Mouse (Mus musculus) hindbrain, embryonic 16.5 days (tissue): ENCODE results near the gene Adat2. TPM values are rescaled to one million over a fixed set of nuclear protein-coding genes. Genes with fewer than 3 reads are reported as not detected.
A peak's percentile ranks its signal among the peaks of the same experiment; 100 is the strongest.

Source experiments
- ATAC-seq: fragments of 200-750 bp; cut with Nextera tagmentation; 2 replicates; pipeline ENCODE4 v1.8.0; 2017; ENCODE audit warnings: moderate TSS enrichment, moderate library complexity
- H3K27ac ChIP-seq: fragments of 300-500 bp; sonication (generic); 2 replicates; pipeline ENCODE4 v1.5.1; 2014; ENCODE audit warnings: low read depth, mild to moderate bottlenecking, control low read depth, low read length, moderate library complexity
- H3K27me3 ChIP-seq: fragments of 300-500 bp; sonication (generic); replicated peaks from 2 replicates; pipeline ENCODE4 v1.6.1; 2014; ENCODE audit warnings: low read length; ENCODE audit not compliant: control insufficient read depth, insufficient read depth
- H3K36me3 ChIP-seq: fragments of 300-500 bp; sonication (generic); 2 replicates; pipeline ENCODE4 v1.6.1; 2014; ENCODE audit warnings: mild to moderate bottlenecking, low read length, moderate library complexity, mixed read lengths; ENCODE audit not compliant: control insufficient read depth, insufficient read depth
- H3K4me1 ChIP-seq: fragments of 300-500 bp; sonication (generic); 2 replicates; pipeline ENCODE4 v1.6.1; 2014; ENCODE audit warnings: low read depth, low read length; ENCODE audit not compliant: control insufficient read depth, insufficient read depth
- H3K4me2 ChIP-seq: fragments of 300-500 bp; sonication (generic); 2 replicates; pipeline ENCODE4 v1.6.1; 2014; ENCODE audit warnings: mild to moderate bottlenecking, low read length, control low read depth, moderate library complexity
- H3K4me3 ChIP-seq: fragments of 300-500 bp; sonication (generic); 2 replicates; pipeline ENCODE4 v1.5.1; 2014; ENCODE audit warnings: mild to moderate bottlenecking, low read length, control low read depth, moderate library complexity
- H3K9ac ChIP-seq: fragments of 300-500 bp; sonication (generic); 2 replicates; pipeline ENCODE4 v1.6.1; 2014; ENCODE audit warnings: low read depth, mild to moderate bottlenecking, control low read depth, low read length, moderate library complexity
- H3K9me3 ChIP-seq: fragments of 300-500 bp; sonication (generic); 2 replicates; pipeline ENCODE4 v1.6.1; 2014; ENCODE audit warnings: mild to moderate bottlenecking, low read length, moderate library complexity; ENCODE audit not compliant: control insufficient read depth
- WGBS: fragments of 180-500 bp; shearing (Covaris S2); extraction: QIAGEN DNeasy Blood & Tissue Kit; methylation state at CpG from one replicate; pipeline ENCODE4 v1.1.7; 2014; 5-methylcytosine and 5-hydroxymethylcytosine counted together
- polyA plus RNA-seq: library from polyadenylated mRNA; unstranded; fragments of >200 nt; fragmentation: Nextera tagmentation; extraction: Ambion mirVana; gene quantifications from 2 replicates; pipeline ENCODE4 v1.2.1, GENCODE M21; 2015

Adat2 gene
- 1.6 and 1.8 TPM in 2 replicates for polyA plus RNA-seq

DNA sequence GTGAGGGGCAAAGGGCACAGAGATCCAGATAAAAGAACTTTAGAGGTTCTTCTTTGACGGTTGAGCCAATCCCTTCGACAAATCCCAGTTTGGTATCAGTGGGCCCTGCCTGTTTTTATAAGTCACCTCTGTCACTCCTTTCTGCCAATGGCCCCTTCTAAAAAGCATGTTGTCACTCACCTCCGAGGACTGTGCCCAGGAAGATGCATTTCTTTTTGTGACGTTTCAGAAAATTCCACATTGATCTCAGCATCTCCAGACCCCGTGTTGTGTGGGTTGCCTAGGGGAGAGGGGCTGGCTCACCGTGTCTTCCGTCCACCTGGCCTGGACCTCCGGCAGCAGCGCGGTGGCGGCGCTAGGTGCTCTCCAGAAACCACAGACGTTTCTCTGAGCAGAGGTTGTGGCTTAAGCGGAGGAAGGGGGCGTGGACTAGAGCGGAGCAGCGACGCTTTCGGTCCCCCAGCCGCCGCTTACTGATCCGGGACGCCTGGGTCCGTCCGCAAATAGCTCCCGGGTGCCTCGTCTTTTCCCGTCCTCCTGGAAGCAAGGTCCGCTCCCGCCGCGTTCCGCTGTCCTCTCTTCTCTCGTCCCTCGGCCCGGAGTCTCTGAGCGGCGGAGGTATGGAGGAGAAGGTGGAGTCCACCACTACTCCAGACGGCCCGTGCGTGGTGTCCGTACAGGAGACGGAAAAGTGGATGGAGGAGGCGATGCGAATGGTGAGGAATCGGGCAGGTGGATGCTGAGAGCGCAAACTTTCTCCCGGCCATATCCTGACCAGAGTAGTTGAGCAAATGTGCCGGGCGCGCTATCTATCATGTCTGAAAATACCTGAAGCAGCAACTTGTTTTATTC, at the start of gene Adat2, which contains the start of gene Pex3:
Gene Adat2 (plus strand): TSS at position 249 of the 852 bp plus-strand sequence.
Gene Pex3 (minus strand): TSS at position 497 of the 852 bp plus-strand sequence.
- peak within 1 kb of the TSS; percentile 83 for H3K9ac ChIP-seq
- H3K36me3 ChIP-seq = no peaks in the 10 kb centered on the region
- H3K27ac ChIP-seq = peak within 1 kb of the TSS; percentile 57
- peaks cover 9% of the 10 kb centered on the region for H3K4me1 ChIP-seq
- no peaks in the 10 kb centered on the region for H3K27me3 ChIP-seq
- H3K4me3 ChIP-seq = peak within 1 kb of the TSS; percentile 81
- H3K9me3 ChIP-seq = no peaks in the 10 kb centered on the region
- H3K4me2 ChIP-seq = peak within 1 kb of the TSS; percentile 92
- ATAC-seq = peak; percentile 98
- under 1% methylated on average over 51 of the region's 51 CpGs for WGBS

DNA sequence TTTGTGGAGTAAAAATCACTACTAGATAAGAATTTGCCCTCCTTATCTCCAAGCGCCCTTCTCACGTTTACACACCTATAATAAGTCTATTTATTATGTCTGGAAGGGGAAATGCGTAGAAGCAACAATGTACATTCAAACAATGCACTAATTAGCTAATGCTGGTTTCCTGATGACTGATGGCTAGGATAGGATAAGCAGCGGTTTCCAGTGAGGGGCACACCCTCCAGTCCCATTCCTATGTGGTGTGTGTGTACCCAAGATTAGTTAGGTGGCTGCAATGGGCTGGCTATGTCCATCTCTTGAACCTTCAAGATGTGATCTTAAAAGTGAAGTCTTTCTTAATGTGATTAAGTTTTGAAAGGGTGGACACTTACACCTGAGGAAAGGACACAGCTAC, 30.8 kb upstream of the Adat2 start:
- peaks cover 5% of the 10 kb centered on the region for H3K36me3 ChIP-seq
- H3K4me3 ChIP-seq = no peak overlapping the region
- no peak overlapping the region for H3K9ac ChIP-seq
- no peaks in the 10 kb centered on the region for H3K9me3 ChIP-seq
- H3K27ac ChIP-seq = no peak overlapping the region
- H3K4me1 ChIP-seq = no peaks in the 10 kb centered on the region
- H3K4me2 ChIP-seq = no peak overlapping the region
- H3K27me3 ChIP-seq = no peaks in the 10 kb centered on the region
- WGBS = 83% methylated on average over 4 of the region's 4 CpGs
- no peak for ATAC-seq

DNA sequence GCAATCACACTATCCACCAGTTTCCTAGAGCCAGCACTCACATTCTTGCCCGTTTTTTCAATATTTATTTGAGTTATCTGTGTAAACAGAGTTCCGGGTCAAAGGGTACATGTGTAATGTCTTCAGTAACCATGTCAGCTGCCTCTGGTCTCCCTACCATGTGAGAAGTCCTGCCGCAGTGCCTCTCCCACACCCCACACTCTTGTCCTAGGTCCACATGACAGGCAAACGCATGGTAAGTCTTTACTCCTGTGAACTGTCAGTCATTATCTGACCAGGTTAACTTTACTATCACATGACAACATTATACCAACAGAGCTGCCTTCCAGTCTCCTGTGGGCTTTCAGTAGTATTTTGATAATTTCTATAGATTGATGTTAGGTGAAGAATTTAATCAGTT, 24.5 kb upstream of the Adat2 start:
- Histone ChIP-seq H3K36me3 (peaks cover 22% of the 10 kb centered on the region), H3K27ac (no peak overlapping the region), H3K27me3 (no peaks in the 10 kb centered on the region), H3K4me3 (no peak overlapping the region), H3K9me3 (no peaks in the 10 kb centered on the region), H3K4me1 (no peaks in the 10 kb centered on the region), H3K9ac (no peak overlapping the region), H3K4me2 (no peak overlapping the region)
- 89% methylated on average over 4 of the region's 4 CpGs for WGBS
- no peak for ATAC-seq

- ATAC-seq = no peak
- H3K9me3 ChIP-seq = no peaks in the 10 kb centered on the region
- no peaks in the 10 kb centered on the region for H3K27me3 ChIP-seq
- no peak overlapping the region for H3K27ac ChIP-seq
- WGBS = 90% methylated on average over 3 of the region's 3 CpGs
- H3K4me3 ChIP-seq = no peak overlapping the region
- H3K4me2 ChIP-seq = no peak overlapping the region
- H3K4me1 ChIP-seq = no peaks in the 10 kb centered on the region
- peaks cover 24% of the 10 kb centered on the region for H3K36me3 ChIP-seq
- no peak overlapping the region for H3K9ac ChIP-seq
Measured at GRCm38 (mm10) chr10:13534751-13535150, 17.9 kb upstream of the Adat2 start.

DNA sequence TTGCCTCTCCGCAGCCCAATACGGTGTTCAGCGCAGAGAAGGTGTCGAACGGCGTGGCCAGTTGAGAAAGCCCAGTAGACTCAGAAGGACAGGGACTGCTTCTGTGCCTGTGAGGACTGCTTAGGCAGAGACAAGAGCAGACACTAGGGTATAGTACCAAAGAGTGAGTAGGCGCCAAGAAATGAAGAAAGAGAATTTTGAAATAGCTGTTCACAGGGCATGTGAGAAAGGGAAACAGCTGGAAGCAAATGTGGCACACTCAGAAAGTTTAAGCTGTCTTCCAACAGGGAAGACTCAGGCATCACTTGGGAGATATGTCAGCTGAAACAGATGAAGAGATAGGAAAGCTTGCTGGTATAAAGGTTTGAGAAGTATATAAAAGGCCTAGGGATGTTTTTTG, 16.0 kb upstream of the Adat2 start:
- no peaks in the 10 kb centered on the region for H3K9me3 ChIP-seq
- H3K27me3 ChIP-seq = no peaks in the 10 kb centered on the region
- H3K36me3 ChIP-seq = peaks cover 23% of the 10 kb centered on the region
- H3K4me2 ChIP-seq = no peak overlapping the region
- no peak overlapping the region for H3K27ac ChIP-seq
- no peaks in the 10 kb centered on the region for H3K4me1 ChIP-seq
- 96% methylated on average over 7 of the region's 7 CpGs for WGBS
- H3K9ac ChIP-seq = no peak overlapping the region
- no peak for ATAC-seq
- H3K4me3 ChIP-seq = no peak overlapping the region

GRCm38 (mm10) chr10:13539769-13540333, 12.8 kb upstream of the Adat2 start:
- ATAC-seq = no peak
- 94% methylated on average over 7 of the region's 7 CpGs for WGBS
- no peaks in the 10 kb centered on the region for H3K27me3 ChIP-seq

DNA sequence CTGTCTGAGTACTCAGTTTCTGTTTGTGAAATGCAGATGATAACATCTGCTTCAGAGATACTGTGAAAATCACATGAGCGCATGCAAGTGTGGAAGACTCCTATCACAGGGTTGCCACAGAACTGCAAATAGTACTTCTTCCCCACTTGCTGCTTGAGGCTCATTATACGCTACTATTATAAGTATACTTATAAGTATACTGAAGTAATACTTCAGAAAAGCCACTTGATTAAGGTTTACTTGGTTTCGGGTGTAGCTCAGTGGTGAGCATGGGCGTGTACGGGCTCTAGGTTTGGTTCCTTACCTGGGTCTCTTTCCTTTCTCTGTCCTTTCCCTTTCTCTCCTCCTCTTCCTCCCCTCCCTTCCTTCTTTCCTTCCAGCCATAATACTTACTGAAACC, 11.0 kb upstream of the Adat2 start:
- Histone ChIP-seq H3K27me3 (no peaks in the 10 kb centered on the region), H3K27ac (no peak overlapping the region), H3K36me3 (peaks cover 4% of the 10 kb centered on the region), H3K9ac (no peak overlapping the region), H3K4me3 (no peak overlapping the region), H3K4me2 (no peak overlapping the region), H3K4me1 (no peaks in the 10 kb centered on the region), H3K9me3 (no peaks in the 10 kb centered on the region)
- 96% methylated on average over 5 of the region's 5 CpGs for WGBS
- no peak for ATAC-seq

More at GRCm38 (mm10) chr10:13539769-13540333, 12.8 kb upstream of the Adat2 start:
- H3K9me3 ChIP-seq = no peaks in the 10 kb centered on the region
- no peak overlapping the region for H3K9ac ChIP-seq
- no peak overlapping the region for H3K4me2 ChIP-seq
- no peaks in the 10 kb centered on the region for H3K4me1 ChIP-seq
- H3K27ac ChIP-seq = no peak overlapping the region
- H3K36me3 ChIP-seq = peaks cover 9% of the 10 kb centered on the region
- H3K4me3 ChIP-seq = no peak overlapping the region

DNA sequence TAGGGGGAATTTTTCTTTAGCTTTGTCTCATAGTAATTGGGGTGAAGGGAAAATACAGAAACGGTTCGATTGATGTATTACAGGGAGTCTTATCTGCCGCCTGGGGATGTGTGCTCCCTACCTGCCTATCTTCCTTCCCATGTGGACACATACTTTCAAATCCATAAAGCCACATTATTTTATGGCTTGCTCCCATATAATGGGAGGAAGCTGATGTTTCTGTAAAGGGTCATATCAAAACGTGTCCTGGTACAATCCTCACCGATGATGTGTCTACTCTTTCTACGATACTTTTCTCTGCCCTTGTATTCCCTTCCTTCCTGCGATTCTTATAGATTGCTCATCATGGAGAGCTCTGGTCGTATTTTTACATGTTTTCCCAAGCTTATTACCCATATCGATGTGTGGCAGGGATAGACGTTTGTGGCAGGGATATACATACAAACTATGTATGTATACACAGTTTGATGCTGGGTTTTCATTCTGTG, 848 bp downstream of the Adat2 start:
- peaks cover 9% of the 10 kb centered on the region for H3K4me1 ChIP-seq
- ATAC-seq = peak; percentile 29
- peak overlapping the region; percentile 83 for H3K9ac ChIP-seq
- H3K4me3 ChIP-seq = peak overlapping the region; percentile 81
- H3K27ac ChIP-seq = no peak overlapping the region; the same call in 1 of the 2 replicates
- H3K27me3 ChIP-seq = no peaks in the 10 kb centered on the region
- no peaks in the 10 kb centered on the region for H3K9me3 ChIP-seq
- WGBS = 28% methylated on average over 10 of the region's 10 CpGs
- peak overlapping the region; percentile 92 for H3K4me2 ChIP-seq
- H3K36me3 ChIP-seq = no peaks in the 10 kb centered on the region

DNA sequence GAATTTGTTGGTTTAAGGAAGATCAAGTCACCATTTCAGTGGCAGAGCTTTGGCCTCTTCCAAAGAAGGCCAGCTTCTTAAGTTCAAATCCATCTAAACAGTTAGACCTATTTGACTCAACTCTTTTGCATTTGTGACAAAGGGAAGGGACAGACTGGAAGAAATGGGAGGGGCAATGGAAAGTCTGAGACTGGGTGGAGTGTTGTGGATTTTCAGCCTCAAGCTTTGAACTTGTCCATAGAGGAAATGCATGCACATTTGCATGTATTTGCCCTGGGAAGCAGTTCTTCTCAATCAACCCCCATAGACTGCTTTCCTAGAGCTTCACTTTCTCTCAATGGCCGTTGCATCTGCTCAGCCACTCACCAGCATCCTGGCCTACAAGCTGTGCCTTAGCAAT, 1.6 kb downstream of the Adat2 start:
- no peak for ATAC-seq
- Histone ChIP-seq H3K4me2 (no peak overlapping the region), H3K9ac (no peak overlapping the region), H3K4me1 (peaks cover 9% of the 10 kb centered on the region), H3K9me3 (no peaks in the 10 kb centered on the region), H3K27me3 (no peaks in the 10 kb centered on the region), H3K4me3 (no peak overlapping the region), H3K27ac (no peak overlapping the region), H3K36me3 (no peaks in the 10 kb centered on the region)
- 100% methylated on average over 1 of the region's 1 CpGs for WGBS
